Mouse (Mus musculus) liver, embryonic 13.5 days (tissue): ENCODE measurements at regions not wholly inside any gene's neighbourhood (a gene's known extent, or its start where the extent isn't known, plus 50 kb on each side); places are given as distances from the start of the nearest gene placed in this dataset.
"Not testable (repeated sequence)": the region's sequence is repeated elsewhere in the genome, so short reads cannot be mapped to it uniquely, and the experiment has no call there.

ENCODE experiments used
- ATAC-seq: fragments of 200-750 bp; cut with Nextera tagmentation; 2 replicates; pipeline ENCODE4 v1.8.0; 2017; ENCODE audit warnings: low read depth, mild to moderate bottlenecking, moderate number of reproducible peaks, moderate library complexity
- DNase-seq: peaks from one replicate; pipeline ENCODE4 v3.0.0; 2022
- H3K27ac ChIP-seq: fragments of 300-500 bp; sonication (generic); 2 replicates; pipeline ENCODE4 v1.5.1; 2015; ENCODE audit warnings: moderate library complexity, mild to moderate bottlenecking, inconsistent platforms
- H3K27me3 ChIP-seq: fragments of 300-500 bp; sonication (generic); 2 replicates; pipeline ENCODE4 v1.6.1; 2015; ENCODE audit warnings: mild to moderate bottlenecking, inconsistent platforms
- H3K36me3 ChIP-seq: fragments of 300-500 bp; sonication (generic); 2 replicates; pipeline ENCODE4 v1.6.1; 2015; ENCODE audit warnings: mild to moderate bottlenecking, inconsistent platforms
- H3K4me1 ChIP-seq: fragments of 300-500 bp; sonication (generic); replicated peaks from 2 replicates; pipeline ENCODE4 v1.6.1; 2015; ENCODE audit warnings: inconsistent platforms
- H3K4me2 ChIP-seq: fragments of 300-500 bp; sonication (generic); 2 replicates; pipeline ENCODE4 v1.6.1; 2015; ENCODE audit warnings: inconsistent platforms, mild to moderate bottlenecking, moderate library complexity
- H3K4me3 ChIP-seq: fragments of 300-500 bp; sonication (generic); replicated peaks from 2 replicates; pipeline ENCODE4 v1.5.1; 2015; ENCODE audit warnings: mild to moderate bottlenecking, inconsistent platforms
- H3K9ac ChIP-seq: fragments of 300-500 bp; sonication (generic); 2 replicates; pipeline ENCODE4 v1.6.1; 2015; ENCODE audit warnings: mild to moderate bottlenecking, inconsistent platforms
- H3K9me3 ChIP-seq: fragments of 300-500 bp; sonication (generic); replicated peaks from 2 replicates; pipeline ENCODE4 v1.6.1; 2016; ENCODE audit warnings: inconsistent platforms
- WGBS: fragments of 180-500 bp; shearing (Covaris S2); methylation state at CpG from one replicate; pipeline ENCODE4 v1.1.7; 2015; ENCODE audit not compliant: insufficient replicate concordance; 5-methylcytosine and 5-hydroxymethylcytosine counted together

- 21% methylated on average over 4 of the region's 4 CpGs for WGBS
Observed at GRCm38 (mm10) chr3:98968811-98969210, 75.8 kb upstream of the Hao2 start.

GRCm38 (mm10) chr3:98975777-98976176, 82.7 kb upstream of the Hao2 start:
- DNase-seq (peak; percentile 5), ATAC-seq (no peak)
- no peaks in the 10 kb centered on the region for H3K36me3 ChIP-seq
- no peak overlapping the region for H3K27ac ChIP-seq
- no peaks in the 10 kb centered on the region for H3K9me3 ChIP-seq
- no peak overlapping the region for H3K4me3 ChIP-seq
- H3K4me2 ChIP-seq = no peak overlapping the region
- no peaks in the 10 kb centered on the region for H3K27me3 ChIP-seq
- H3K9ac ChIP-seq = no peak overlapping the region
- 3% methylated on average over 3 of the region's 3 CpGs for WGBS
- H3K4me1 ChIP-seq = no peaks in the 10 kb centered on the region

More at GRCm38 (mm10) chr3:98968811-98969210, 75.8 kb upstream of the Hao2 start:
- H3K4me1 ChIP-seq = no peaks in the 10 kb centered on the region
- H3K4me3 ChIP-seq = no peak overlapping the region
- H3K9me3 ChIP-seq = no peaks in the 10 kb centered on the region
- H3K4me2 ChIP-seq = no peak overlapping the region
- no peaks in the 10 kb centered on the region for H3K36me3 ChIP-seq
- no peak overlapping the region for H3K27ac ChIP-seq
- H3K27me3 ChIP-seq = no peaks in the 10 kb centered on the region
- DNase-seq (no peak), ATAC-seq (no peak)
- H3K9ac ChIP-seq = no peak overlapping the region

- 89% methylated on average over 1 of the region's 1 CpGs for WGBS
- H3K9me3 ChIP-seq = no peaks in the 10 kb centered on the region
- no peak overlapping the region for H3K27ac ChIP-seq
- no peaks in the 10 kb centered on the region for H3K4me1 ChIP-seq
- H3K4me2 ChIP-seq = no peak overlapping the region
- no peak overlapping the region for H3K9ac ChIP-seq
- ATAC-seq = no peak
- no peak for DNase-seq
- no peaks in the 10 kb centered on the region for H3K27me3 ChIP-seq
- H3K4me3 ChIP-seq = no peak overlapping the region
- no peaks in the 10 kb centered on the region for H3K36me3 ChIP-seq
Observed at GRCm38 (mm10) chr3:98982787-98983186, 89.7 kb upstream of the Hao2 start.

- not testable (repeated sequence) for H3K27ac ChIP-seq, H3K4me1 ChIP-seq, DNase-seq, H3K9ac ChIP-seq, H3K4me3 ChIP-seq, H3K9me3 ChIP-seq, H3K27me3 ChIP-seq, ATAC-seq, H3K36me3 ChIP-seq, H3K4me2 ChIP-seq
- WGBS = 48% methylated on average over 2 of the region's 2 CpGs
Observed at GRCm38 (mm10) chr3:98987266-98987665, 94.2 kb upstream of the Hao2 start.

- Histone ChIP-seq H3K27ac (no peak overlapping the region), H3K4me1 (no peaks in the 10 kb centered on the region), H3K4me2 (no peak overlapping the region)
Observed at GRCm38 (mm10) chr3:98990801-98991200, 97.8 kb upstream of the Hao2 start.

GRCm38 (mm10) chr3:98991276-98991675, 98.2 kb upstream of the Hao2 start:
- DNase-seq = no peak
- Histone ChIP-seq H3K4me1 (no peaks in the 10 kb centered on the region), H3K36me3 (no peaks in the 10 kb centered on the region), H3K4me2 (no peak overlapping the region), H3K27me3 (no peaks in the 10 kb centered on the region), H3K4me3 (no peak overlapping the region), H3K27ac (no peak overlapping the region), H3K9ac (no peak overlapping the region), H3K9me3 (0 out of 2 replicates have a peak, but pooled peaks cover 7% of the 10 kb centered on the region)
- no peak for ATAC-seq
- WGBS = 60% methylated on average over 6 of the region's 6 CpGs

More at GRCm38 (mm10) chr3:98990801-98991200, 97.8 kb upstream of the Hao2 start:
- Histone ChIP-seq H3K9me3 (0 out of 2 replicates have a peak, but pooled peaks cover 7% of the 10 kb centered on the region), H3K9ac (no peak overlapping the region), H3K36me3 (no peaks in the 10 kb centered on the region), H3K27me3 (no peaks in the 10 kb centered on the region), H3K4me3 (no peak overlapping the region)
- 25% methylated on average over 10 of the region's 10 CpGs for WGBS
- DNase-seq (no peak), ATAC-seq (no peak)

GRCm38 (mm10) chr3:98994086-98994485, 101.0 kb upstream of the Hao2 start:
- DNase-seq (no peak), ATAC-seq (no peak)
- Histone ChIP-seq H3K27me3 (no peaks in the 10 kb centered on the region), H3K4me1 (no peaks in the 10 kb centered on the region), H3K4me2 (no peak overlapping the region), H3K9ac (no peak overlapping the region), H3K4me3 (no peak overlapping the region), H3K36me3 (no peaks in the 10 kb centered on the region), H3K27ac (no peak overlapping the region), H3K9me3 (0 out of 2 replicates have a peak, but pooled peaks cover 7% of the 10 kb centered on the region)

GRCm38 (mm10) chr3:99030636-99031035, 110.2 kb upstream of the Wars2 start:
- H3K27ac ChIP-seq = no peak overlapping the region
- 15% methylated on average over 1 of the region's 1 CpGs for WGBS
- no peak for ATAC-seq

GRCm38 (mm10) chr3:99046190-99046589, 94.7 kb upstream of the Wars2 start:
- no peak overlapping the region for H3K9ac ChIP-seq
- DNase-seq (no peak), ATAC-seq (0 out of 2 replicates have a peak, but pooled peaks have one; percentile 29)
- H3K4me2 ChIP-seq = no peak overlapping the region
- no peaks in the 10 kb centered on the region for H3K27me3 ChIP-seq
- H3K4me1 ChIP-seq = no peaks in the 10 kb centered on the region
- no peaks in the 10 kb centered on the region for H3K36me3 ChIP-seq
- H3K27ac ChIP-seq = no peak overlapping the region
- H3K4me3 ChIP-seq = no peak overlapping the region
- 58% methylated on average over 6 of the region's 6 CpGs for WGBS
- 0 out of 2 replicates have a peak, but pooled peaks cover 2% of the 10 kb centered on the region for H3K9me3 ChIP-seq

More at GRCm38 (mm10) chr3:99030636-99031035, 110.2 kb upstream of the Wars2 start:
- Histone ChIP-seq H3K4me3 (no peak overlapping the region), H3K4me2 (no peak overlapping the region), H3K36me3 (no peaks in the 10 kb centered on the region), H3K9me3 (no peaks in the 10 kb centered on the region), H3K27me3 (no peaks in the 10 kb centered on the region), H3K9ac (no peak overlapping the region), H3K4me1 (no peaks in the 10 kb centered on the region)
- no peak for DNase-seq

- Histone ChIP-seq H3K27ac (no peak overlapping the region), H3K9ac (no peak overlapping the region), H3K4me1 (no peaks in the 10 kb centered on the region), H3K4me3 (no peak overlapping the region), H3K4me2 (no peak overlapping the region), H3K27me3 (no peaks in the 10 kb centered on the region), H3K9me3 (0 out of 2 replicates have a peak, but pooled peaks cover 2% of the 10 kb centered on the region), H3K36me3 (no peaks in the 10 kb centered on the region)
- WGBS = 70% methylated on average over 5 of the region's 5 CpGs
- no peak for ATAC-seq
- DNase-seq = no peak
Observed at GRCm38 (mm10) chr3:99047156-99047555, 93.7 kb upstream of the Wars2 start.

- Histone ChIP-seq H3K4me2 (no peak overlapping the region), H3K27ac (no peak overlapping the region), H3K9me3 (no peaks in the 10 kb centered on the region), H3K4me3 (no peak overlapping the region), H3K4me1 (no peaks in the 10 kb centered on the region), H3K9ac (no peak overlapping the region), H3K27me3 (no peaks in the 10 kb centered on the region), H3K36me3 (no peaks in the 10 kb centered on the region)
- WGBS = 51% methylated on average over 2 of the region's 2 CpGs
- no peak for DNase-seq
- no peak for ATAC-seq
Observed at GRCm38 (mm10) chr3:99049305-99049704, 91.6 kb upstream of the Wars2 start.

- H3K4me1 ChIP-seq = no peaks in the 10 kb centered on the region
- no peak for DNase-seq
- 82% methylated on average over 4 of the region's 4 CpGs for WGBS
- H3K9me3 ChIP-seq = no peaks in the 10 kb centered on the region
- H3K4me3 ChIP-seq = no peak overlapping the region
- H3K4me2 ChIP-seq = no peak overlapping the region
- H3K27me3 ChIP-seq = no peaks in the 10 kb centered on the region
- no peak overlapping the region for H3K9ac ChIP-seq
- no peak overlapping the region for H3K27ac ChIP-seq
- no peaks in the 10 kb centered on the region for H3K36me3 ChIP-seq
- no peak for ATAC-seq
Observed at GRCm38 (mm10) chr3:99052176-99052575, 88.7 kb upstream of the Wars2 start.
